Mouse (Mus musculus) brain, embryonic 14.5 days (tissue): ENCODE results near the gene Atxn7.

Source experiments
- CTCF ChIP-seq: fragments of 200-500 bp; IDR thresholded peaks from 2 replicates; pipeline ENCODE4 v1.5.1; 2012; ENCODE audit warnings: inconsistent platforms, mild to moderate bottlenecking, moderate library complexity, borderline replicate concordance; ENCODE audit not compliant: insufficient read depth, insufficient read length; ENCODE audit errors: extremely low read depth
- POLR2A ChIP-seq: fragments of 200-500 bp; IDR thresholded peaks from 2 replicates; pipeline ENCODE4 v1.6.1; 2012; ENCODE audit warnings: mild to moderate bottlenecking, inconsistent platforms, borderline replicate concordance; ENCODE audit not compliant: poor library complexity, insufficient read depth, insufficient read length, severe bottlenecking; ENCODE audit errors: extremely low read depth

- TF ChIP-seq CTCF, result no peak
- TF ChIP-seq POLR2A, result no peak
These were observed 69.4 kb downstream of the Atxn7 start for GRCm38 (mm10) chr14:14030621-14031020.
